Mouse (Mus musculus) adrenal gland, postnatal 4 days (tissue): Measurements from ENCODE around the gene Hrk. TPM values are rescaled to one million over a fixed set of nuclear protein-coding genes. Genes with fewer than 3 reads are reported as not detected.

Source experiments
- DNase-seq, 2 experiments: peaks; one replicate each; pipeline ENCODE4 v3.0.0; 2021 to 2022; ENCODE audit warnings: low spot score in 2 of 2, mixed read lengths in 2 of 2
- total RNA-seq, 2 experiments: library from RNA; stranded (reverse); gene quantifications; 2 replicates each; pipeline ENCODE4 v1.2.3; 2021

Gene Hrk
- total RNA-seq, 2 experiments from 2014 or later: 1.3 to 1.5 TPM

- DNase-seq: peak; percentile 40 to 57
Observed at GRCm38 (mm10) chr5:118214418-118215154, 50.1 kb downstream of the Hrk start.

- DNase-seq: no peak
Observed at GRCm38 (mm10) chr5:118217410-118217809, 53.0 kb downstream of the Hrk start.

- DNase-seq: no peak
Observed at GRCm38 (mm10) chr5:118223142-118223757, 58.8 kb downstream of the Hrk start.

GRCm38 (mm10) chr5:118230071-118230611, 65.7 kb downstream of the Hrk start:
- DNase-seq: no peak

GRCm38 (mm10) chr5:118236891-118237290, 72.4 kb downstream of the Hrk start:
- DNase-seq: no peak

Other genes starting within 250 kb of the Hrk start
- 10 to 100 TPM; 89.3 to 94.4 TPM for gene Fbxo21, start 187.9 kb upstream of the Hrk start, total RNA-seq
- 10 to 100 TPM; 53.7 to 60.8 TPM for gene Tesc, start 136.9 kb upstream of the Hrk start, total RNA-seq
- gene Fbxw8, start 9.2 kb upstream of the Hrk start, total RNA-seq: 10 to 100 TPM; 53.7 to 62.5 TPM
- gene Rnft2, start 80.5 kb downstream of the Hrk start, total RNA-seq: 1 to 10 TPM; 9.3 to 9.9 TPM
- 1 to 10 TPM; 6.2 to 6.3 TPM for gene 2410131K14Rik, start 80.6 kb downstream of the Hrk start, total RNA-seq